Mouse (Mus musculus): ENCODE data around the gene Pdxp.

The Pdxp gene

GRCm38 (mm10) chr15:78927788-78928457 is 14.2 kb downstream of the Pdxp start:
- DNase-seq (ENCODE audit: low spot score in 2 of 2) = peak; percentile 81 to 83

- no peak for DNase-seq (ENCODE audit: low spot score in 2 of 2)
Observed at GRCm38 (mm10) chr15:78928539-78928938, 14.8 kb downstream of the Pdxp start.

- DNase-seq (ENCODE audit: low spot score in 2 of 2) = no peak
Observed at GRCm38 (mm10) chr15:78930192-78930706, 16.5 kb downstream of the Pdxp start.

GRCm38 (mm10) chr15:78930801-78931426 is 17.2 kb downstream of the Pdxp start:
- no peak for DNase-seq (ENCODE audit: low spot score in 2 of 2)

GRCm38 (mm10) chr15:78931577-78931976 is 17.9 kb downstream of the Pdxp start:
- no peak for DNase-seq (ENCODE audit: low spot score in 2 of 2)

GRCm38 (mm10) chr15:78934784-78935320 is 21.1 kb downstream of the Pdxp start, which contains the start of gene Nol12:
Gene Nol12 (plus strand): TSS chr15:78934933.
- DNase-seq (ENCODE audit: low spot score in 2 of 2) = peak; percentile 75 to 79

GRCm38 (mm10) chr15:78936403-78936802 is 22.7 kb downstream of the Pdxp start:
- DNase-seq (ENCODE audit: low spot score in 2 of 2) = no peak

- no peak for DNase-seq (ENCODE audit: low spot score in 2 of 2)
Observed at GRCm38 (mm10) chr15:78937311-78937710, 23.6 kb downstream of the Pdxp start.

GRCm38 (mm10) chr15:78937963-78938362 is 24.2 kb downstream of the Pdxp start:
- DNase-seq (ENCODE audit: low spot score in 2 of 2) = no peak

- DNase-seq (ENCODE audit: low spot score in 2 of 2) = no peak
Observed at GRCm38 (mm10) chr15:78940325-78940724, 26.6 kb downstream of the Pdxp start.

GRCm38 (mm10) chr15:78942663-78943062 is 28.9 kb downstream of the Pdxp start:
- peak; percentile 67 to 86 for DNase-seq (ENCODE audit: low spot score in 2 of 2)

- DNase-seq (ENCODE audit: low spot score in 2 of 2) = no peak
Observed at GRCm38 (mm10) chr15:78946232-78946631, 32.5 kb downstream of the Pdxp start.

- peak; percentile 75 to 84 for DNase-seq (ENCODE audit: low spot score in 2 of 2)
Observed at GRCm38 (mm10) chr15:78947657-78948056, 33.9 kb downstream of the Pdxp start, which contains the start of gene Triobp. Gene Triobp (plus strand): TSS chr15:78947724.

- no peak for DNase-seq (ENCODE audit: low spot score in 2 of 2)
Observed at GRCm38 (mm10) chr15:78948152-78948725, 34.5 kb downstream of the Pdxp start.

GRCm38 (mm10) chr15:78948883-78949282 is 35.2 kb downstream of the Pdxp start:
- no peak for DNase-seq (ENCODE audit: low spot score in 2 of 2)

GRCm38 (mm10) chr15:78955663-78956062 is 41.9 kb downstream of the Pdxp start:
- no peak for DNase-seq (ENCODE audit: low spot score in 2 of 2)

GRCm38 (mm10) chr15:78956351-78956750 is 42.6 kb downstream of the Pdxp start:
- DNase-seq (ENCODE audit: low spot score in 2 of 2) = no peak

- DNase-seq (ENCODE audit: low spot score in 2 of 2) = no peak
Observed at GRCm38 (mm10) chr15:78957021-78957420, 43.3 kb downstream of the Pdxp start.

- DNase-seq (ENCODE audit: low spot score in 2 of 2) = no peak
Observed at GRCm38 (mm10) chr15:78959537-78959936, 45.8 kb downstream of the Pdxp start.

GRCm38 (mm10) chr15:78960088-78960487 is 46.4 kb downstream of the Pdxp start:
- DNase-seq (ENCODE audit: low spot score in 2 of 2) = peak; percentile 60 to 76

GRCm38 (mm10) chr15:78962885-78963284 is 49.2 kb downstream of the Pdxp start:
- peak; percentile 60 to 73 for DNase-seq (ENCODE audit: low spot score in 2 of 2)

All from urinary bladder, postnatal 4 days (tissue).